Mouse (Mus musculus) CH12.LX (cell line): Measurements from ENCODE around the gene Trim26. TPM values are rescaled to one million over a fixed set of nuclear protein-coding genes. Genes with fewer than 3 reads are reported as not detected.

Experiments used
- DNase-seq: peaks from one replicate; pipeline ENCODE4 v3.0.0-alpha.2; 2013; ENCODE audit errors: extremely low read depth
- H3K27ac ChIP-seq: 2 replicates; pipeline ENCODE4 v1.5.1; 2012; ENCODE audit warnings: low read depth, mild to moderate bottlenecking, control low read depth, moderate library complexity; ENCODE audit not compliant: insufficient read depth
- H3K27me3 ChIP-seq: replicated peaks from 2 replicates; pipeline ENCODE3; 2012; ENCODE audit warnings: inconsistent platforms
- H3K36me3 ChIP-seq, 2 experiments: replicated peaks in 1 of 2; 2 replicates each; pipeline versions ENCODE3 to v1.6.1; 2012; ENCODE audit warnings: inconsistent platforms in 1 of 2, low read length in 1 of 2, mild to moderate bottlenecking in 1 of 2, mixed read lengths in 1 of 2, moderate library complexity in 1 of 2; ENCODE audit not compliant: control insufficient read depth in 1 of 2, insufficient read depth in 1 of 2
- H3K4me1 ChIP-seq, 2 experiments: 2 replicates each; pipeline ENCODE4 v1.6.1; 2012; ENCODE audit warnings: inconsistent platforms in 1 of 2, moderate library complexity in 1 of 2; ENCODE audit not compliant: insufficient read depth in 2 of 2, control insufficient read depth in 1 of 2
- H3K4me2 ChIP-seq: 2 replicates; pipeline ENCODE4 v1.6.1; 2012; ENCODE audit warnings: low read depth, mild to moderate bottlenecking, control low read depth; ENCODE audit not compliant: poor library complexity, insufficient read depth, severe bottlenecking
- H3K4me3 ChIP-seq, 3 experiments: fragments of 150-350 bp in 1 of 3; sonication (generic) in 1 of 3; replicated peaks in 1 of 3; 2 replicates each; pipeline versions ENCODE3 to v1.5.1; 2011 to 2012; ENCODE audit warnings: low read depth in 2 of 3, low read length in 2 of 3, mild to moderate bottlenecking in 2 of 3, moderate library complexity in 2 of 3, control low read depth in 1 of 3, improper control_type of control experiment in 1 of 3, inconsistent platforms in 1 of 3, mixed read lengths in 1 of 3; ENCODE audit not compliant: poor library complexity in 1 of 3
- H3K79me2 ChIP-seq: replicated peaks from 2 replicates; pipeline ENCODE4 v1.6.1; 2012; ENCODE audit warnings: mild to moderate bottlenecking, moderate library complexity; ENCODE audit not compliant: control insufficient read depth, poor library complexity, insufficient read depth, severe bottlenecking; ENCODE audit errors: extremely low read depth
- H3K9ac ChIP-seq: 2 replicates; pipeline ENCODE4 v1.6.1; 2012; ENCODE audit warnings: low read depth, mild to moderate bottlenecking, control low read depth, moderate library complexity; ENCODE audit not compliant: insufficient read depth
- H3K9me3 ChIP-seq: replicated peaks from 2 replicates; pipeline ENCODE3; 2012; ENCODE audit warnings: low read length, inconsistent platforms, mixed read lengths
- CHD1 ChIP-seq: IDR thresholded peaks from 2 replicates; pipeline ENCODE4 v1.6.1; 2012; ENCODE audit warnings: low read depth, low read length, improper control_type of control experiment, inconsistent platforms
- CHD2 ChIP-seq: IDR thresholded peaks from 2 replicates; pipeline ENCODE4 v1.6.1; 2011; ENCODE audit warnings: low read length, improper control_type of control experiment
- CTCF ChIP-seq, 2 experiments: IDR thresholded peaks in 1 of 2; conservative IDR thresholded peaks in 1 of 2; 2 replicates each; pipeline ENCODE4 v1.5.1; 2011 to 2012; ENCODE audit warnings: low read depth in 2 of 2, low read length in 2 of 2, improper control_type of control experiment in 1 of 2, inconsistent platforms in 1 of 2, mild to moderate bottlenecking in 1 of 2, moderate library complexity in 1 of 2
- ELF1 ChIP-seq: IDR thresholded peaks from 2 replicates; pipeline ENCODE4 v1.6.1; 2014; ENCODE audit warnings: low read depth, mild to moderate bottlenecking, inconsistent platforms, low read length, improper control_type of control experiment
- EP300 ChIP-seq: IDR thresholded peaks from 2 replicates; pipeline ENCODE4 v1.6.1; 2011; ENCODE audit warnings: low read length, improper control_type of control experiment
- ETS1 ChIP-seq: conservative IDR thresholded peaks from 2 replicates; pipeline ENCODE4 v1.6.1; 2012; ENCODE audit warnings: low read depth, mild to moderate bottlenecking, inconsistent platforms, low read length, improper control_type of control experiment, moderate library complexity
- GABPA ChIP-seq: IDR thresholded peaks from 2 replicates; pipeline ENCODE4 v1.6.1; 2012; ENCODE audit warnings: low read depth, low read length, improper control_type of control experiment, inconsistent platforms; ENCODE audit not compliant: insufficient replicate concordance
- HCFC1 ChIP-seq: IDR thresholded peaks from 2 replicates; pipeline ENCODE4 v1.6.1; 2012; ENCODE audit warnings: low read depth, mild to moderate bottlenecking, inconsistent platforms, low read length, improper control_type of control experiment
- IRF4 ChIP-seq: IDR thresholded peaks from 2 replicates; pipeline ENCODE4 v1.6.1; 2014; ENCODE audit warnings: low read depth, mild to moderate bottlenecking, inconsistent platforms, low read length, improper control_type of control experiment
- JUN ChIP-seq: IDR thresholded peaks from 2 replicates; pipeline ENCODE4 v1.6.1; 2011; ENCODE audit warnings: low read depth, mild to moderate bottlenecking, low read length, improper control_type of control experiment, moderate library complexity; ENCODE audit not compliant: insufficient read depth
- JUND ChIP-seq: conservative IDR thresholded peaks from 2 replicates; pipeline ENCODE4 v1.6.1; 2011; ENCODE audit warnings: low read depth, low read length, improper control_type of control experiment
- MAX ChIP-seq: IDR thresholded peaks from 2 replicates; pipeline ENCODE4 v1.6.1; 2011; ENCODE audit warnings: low read length, improper control_type of control experiment
- MXI1 ChIP-seq: IDR thresholded peaks from 2 replicates; pipeline ENCODE4 v1.6.1; 2011; ENCODE audit warnings: mild to moderate bottlenecking, low read depth, low read length, improper control_type of control experiment
- NRF1 ChIP-seq: IDR thresholded peaks from 2 replicates; pipeline ENCODE4 v1.6.1; 2014; ENCODE audit warnings: low read depth, mild to moderate bottlenecking, inconsistent platforms, low read length, improper control_type of control experiment, moderate library complexity
- RAD21 ChIP-seq: IDR thresholded peaks from 2 replicates; pipeline ENCODE4 v1.6.1; 2011; ENCODE audit warnings: low read depth, mild to moderate bottlenecking, low read length, improper control_type of control experiment, moderate library complexity
- RCOR1 ChIP-seq: conservative IDR thresholded peaks from 2 replicates; pipeline ENCODE4 v1.6.1; 2012; ENCODE audit warnings: low read depth, mild to moderate bottlenecking, inconsistent platforms, low read length, improper control_type of control experiment
- SIN3A ChIP-seq: IDR thresholded peaks from 2 replicates; pipeline ENCODE4 v1.6.1; 2012; ENCODE audit warnings: low read length, improper control_type of control experiment, inconsistent platforms
- SMC3 ChIP-seq: IDR thresholded peaks from 2 replicates; pipeline ENCODE4 v1.6.1; 2011; ENCODE audit warnings: low read depth, low read length, improper control_type of control experiment
- TBP ChIP-seq: conservative IDR thresholded peaks from 2 replicates; pipeline ENCODE4 v1.6.1; 2011; ENCODE audit warnings: low read depth, low read length, improper control_type of control experiment
- ZC3H11A ChIP-seq: IDR thresholded peaks from 2 replicates; pipeline ENCODE4 v1.6.1; 2012; ENCODE audit warnings: low read depth, mild to moderate bottlenecking, inconsistent platforms, low read length, improper control_type of control experiment
- ZKSCAN1 ChIP-seq: IDR thresholded peaks from 2 replicates; pipeline ENCODE4 v1.6.1; 2012; ENCODE audit warnings: low read depth, inconsistent platforms, low read length, improper control_type of control experiment, borderline replicate concordance
- dilution Hi-C: fragments of 300-500 bp; cut with MboI; formaldehyde crosslinking; loops from 2 replicates; pipeline ENCODE4 v1.14.3; 2020; ENCODE audit warnings: low sequenced_read_pairs; ENCODE audit not compliant: extremely low pct_unique_long_range_greater_than_20kb, extremely low pct_ligation_motif_present
- in situ Hi-C: fragments of 300-500 bp; cut with MboI; formaldehyde crosslinking; loops from 3 replicates; pipeline ENCODE4 v1.14.3; 2019; ENCODE audit warnings: low sequenced_read_pairs, low pct_ligation_motif_present, low pct_unique_long_range_greater_than_20kb, mixed read lengths
- polyA plus RNA-seq: library from polyadenylated mRNA; unstranded; fragments of >175 nt; gene quantifications from 2 replicates; pipeline ENCODE4 v1.2.1, GENCODE M21; 2012; ENCODE audit warnings: low read depth; ENCODE audit not compliant: insufficient read length
- total RNA-seq, 2 experiments: library from RNA; depleted of rRNA; stranded (reverse); fragments of 300-350 nt in 1 of 2; fragments of >200 nt in 1 of 2; gene quantifications; 2 replicates each; pipeline ENCODE4 v1.2.3; 2012 to 2014

Trim26 gene
- total and polyA plus RNA-seq, 3 experiments: 14.2 to 67.1 (median 17.1) TPM

DNA sequence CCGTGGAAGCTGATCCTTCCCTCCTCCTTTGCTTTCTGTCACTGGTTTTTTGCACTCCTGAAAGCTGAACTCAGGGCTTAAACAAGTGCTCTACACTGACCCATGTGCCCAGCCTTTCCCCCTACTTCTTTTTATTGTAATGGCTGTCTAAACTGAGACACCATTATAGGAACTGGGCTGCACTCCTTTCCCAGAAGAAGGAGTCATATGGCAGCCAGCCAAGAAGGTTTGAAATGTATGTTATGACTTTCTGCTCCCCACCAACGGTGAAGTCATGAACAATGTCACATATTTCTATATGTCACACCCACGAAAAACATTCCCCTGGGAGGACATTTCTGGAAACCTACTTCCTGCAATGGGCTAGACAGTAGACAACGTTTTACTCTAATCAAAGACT is 37.7 kb downstream of the Trim26 start:
- in situ Hi-C loops: no loop called here
- peaks cover 2% of the 10 kb centered on the region for H3K9me3 ChIP-seq

DNA sequence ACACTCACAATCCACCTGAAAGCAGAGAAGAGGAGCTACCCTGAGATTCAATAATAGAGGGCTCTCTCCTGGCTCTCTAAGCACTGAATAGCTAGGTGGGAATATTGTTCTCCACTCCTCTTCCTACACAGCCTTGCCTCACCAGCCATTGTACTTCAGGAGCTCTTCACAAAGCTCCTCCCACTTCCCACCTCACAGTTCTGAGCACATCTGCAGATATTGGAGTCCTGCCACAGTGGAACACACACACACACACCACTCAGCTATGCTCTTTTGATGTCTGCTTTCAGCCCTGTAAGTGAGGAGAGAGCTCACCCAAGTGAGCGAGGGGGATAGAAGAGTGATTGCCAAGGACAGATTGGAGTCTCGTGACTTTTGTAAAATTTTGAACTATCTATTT is 46.4 kb downstream of the Trim26 start:
- Histone ChIP-seq H3K27me3 (no peaks in the 10 kb centered on the region), H3K36me3 (no peaks in the 10 kb centered on the region), H3K27ac (no peak overlapping the region), H3K9ac (no peak overlapping the region), H3K9me3 (peaks cover 2% of the 10 kb centered on the region), H3K4me2 (no peak overlapping the region), H3K79me2 (no peaks in the 10 kb centered on the region), H3K4me1 (0 out of 4 replicates have a peak, but pooled peaks cover 0 to 6% of the 10 kb centered on the region in 2 experiments), H3K4me3 (no peak overlapping the region)
- DNase-seq: no peak
- TF ChIP-seq ZC3H11A (no peak), NRF1 (no peak), MXI1 (no peak), CTCF (conservative IDR thresholded peaks at IDR 0.05 in 1 of 2, IDR thresholded peaks at IDR 0.05 in 1 of 2; ENCODE audit: low read depth in 2 of 2, low read length in 2 of 2) (no peak), SIN3A (no peak), JUND (no peak), TBP (no peak), ELF1 (no peak)
- dilution Hi-C loops: no loop called here
- in situ Hi-C loops: no loop called here

More for the DNA sequence above, 37.7 kb downstream of the Trim26 start:
- no peak for DNase-seq
- no peak overlapping the region for H3K4me3 ChIP-seq
- dilution Hi-C loops: no loop called here
- H3K27me3 ChIP-seq: peaks cover 6% of the 10 kb centered on the region
- no peak overlapping the region for H3K4me2 ChIP-seq
- no peak overlapping the region for H3K27ac ChIP-seq
- H3K79me2 ChIP-seq: no peaks in the 10 kb centered on the region
- H3K36me3 ChIP-seq: no peaks in the 10 kb centered on the region
- no peak overlapping the region for H3K9ac ChIP-seq
- no peak for TF ChIP-seq ELF1
- no peak for TF ChIP-seq JUN
- no peak for TF ChIP-seq CHD1
- TF ChIP-seq ZC3H11A: no peak
- no peak for TF ChIP-seq SMC3
- TF ChIP-seq HCFC1: no peak
- no peak for TF ChIP-seq GABPA
- TF ChIP-seq ZKSCAN1: no peak
- TF ChIP-seq RAD21: no peak
- TF ChIP-seq NRF1: no peak
- TF ChIP-seq IRF4: no peak
- TF ChIP-seq ETS1: no peak
- TF ChIP-seq RCOR1: no peak
- TF ChIP-seq MAX: no peak
- no peak for TF ChIP-seq EP300
- no peak for TF ChIP-seq CHD2
- H3K4me1 ChIP-seq: no peaks in the 10 kb centered on the region
